Mouse (Mus musculus) kidney, postnatal 0 days (tissue): ENCODE results near the gene Tbc1d10b. TPM values are rescaled to one million over a fixed set of nuclear protein-coding genes. Genes with fewer than 3 reads are reported as not detected.

Experiments
- ATAC-seq: fragments of 200-750 bp; cut with Nextera tagmentation; replicated peaks from 2 replicates; pipeline ENCODE4 v1.8.0; 2017; ENCODE audit warnings: low read depth, moderate number of reproducible peaks, moderate TSS enrichment, moderate library complexity; ENCODE audit not compliant: low FRiP score
- DNase-seq: peaks from one replicate; pipeline ENCODE4 v3.0.0-alpha.2; 2016; ENCODE audit warnings: low spot score
- H3K27ac ChIP-seq: fragments of 300-500 bp; sonication (generic); 2 replicates; pipeline ENCODE4 v1.5.1; 2014; ENCODE audit warnings: mild to moderate bottlenecking
- H3K27me3 ChIP-seq: fragments of 300-500 bp; sonication (generic); 2 replicates; pipeline ENCODE4 v1.6.1; 2014; ENCODE audit warnings: low read length, mixed read lengths; ENCODE audit not compliant: insufficient read depth
- H3K36me3 ChIP-seq: fragments of 300-500 bp; sonication (generic); 2 replicates; pipeline ENCODE4 v1.6.1; 2014; ENCODE audit warnings: low read length, mixed read lengths; ENCODE audit not compliant: insufficient read depth
- H3K4me1 ChIP-seq: fragments of 300-500 bp; sonication (generic); replicated peaks from 2 replicates; pipeline ENCODE4 v1.6.1; 2014; ENCODE audit warnings: antibody characterized with exemption, low read length, mixed read lengths; ENCODE audit not compliant: insufficient read depth
- H3K4me2 ChIP-seq: fragments of 300-500 bp; sonication (generic); 2 replicates; pipeline ENCODE4 v1.6.1; 2014; ENCODE audit warnings: mild to moderate bottlenecking, low read length, moderate library complexity, mixed read lengths
- H3K4me3 ChIP-seq: fragments of 300-500 bp; sonication (generic); replicated peaks from 2 replicates; pipeline ENCODE4 v1.5.1; 2014; ENCODE audit warnings: low read depth, low read length
- H3K9ac ChIP-seq: fragments of 300-500 bp; sonication (generic); 2 replicates; pipeline ENCODE4 v1.6.1; 2014; ENCODE audit warnings: low read depth, low read length
- H3K9me3 ChIP-seq: fragments of 300-500 bp; sonication (generic); replicated peaks from 2 replicates; pipeline ENCODE4 v1.6.1; 2016; ENCODE audit warnings: low read length, inconsistent platforms, mixed read lengths
- CTCF ChIP-seq: IDR thresholded peaks from 2 replicates; pipeline ENCODE4 v1.5.1; 2016; ENCODE audit warnings: antibody characterized with exemption, low read depth, mild to moderate bottlenecking, moderate library complexity
- WGBS: fragments of 180-500 bp; shearing (Covaris S2); extraction: QIAGEN DNeasy Blood & Tissue Kit; methylation state at CpG from one replicate; pipeline ENCODE4 v1.1.7; 2014; 5-methylcytosine and 5-hydroxymethylcytosine counted together
- polyA plus RNA-seq: library from polyadenylated mRNA; unstranded; fragments of >200 nt; fragmentation: Nextera tagmentation; extraction: Ambion mirVana; gene quantifications from 2 replicates; pipeline ENCODE4 v1.2.1, GENCODE M21; 2015

The Tbc1d10b gene
- polyA plus RNA-seq, 1 experiment from 2014 or later: 16.9 TPM

DNA sequence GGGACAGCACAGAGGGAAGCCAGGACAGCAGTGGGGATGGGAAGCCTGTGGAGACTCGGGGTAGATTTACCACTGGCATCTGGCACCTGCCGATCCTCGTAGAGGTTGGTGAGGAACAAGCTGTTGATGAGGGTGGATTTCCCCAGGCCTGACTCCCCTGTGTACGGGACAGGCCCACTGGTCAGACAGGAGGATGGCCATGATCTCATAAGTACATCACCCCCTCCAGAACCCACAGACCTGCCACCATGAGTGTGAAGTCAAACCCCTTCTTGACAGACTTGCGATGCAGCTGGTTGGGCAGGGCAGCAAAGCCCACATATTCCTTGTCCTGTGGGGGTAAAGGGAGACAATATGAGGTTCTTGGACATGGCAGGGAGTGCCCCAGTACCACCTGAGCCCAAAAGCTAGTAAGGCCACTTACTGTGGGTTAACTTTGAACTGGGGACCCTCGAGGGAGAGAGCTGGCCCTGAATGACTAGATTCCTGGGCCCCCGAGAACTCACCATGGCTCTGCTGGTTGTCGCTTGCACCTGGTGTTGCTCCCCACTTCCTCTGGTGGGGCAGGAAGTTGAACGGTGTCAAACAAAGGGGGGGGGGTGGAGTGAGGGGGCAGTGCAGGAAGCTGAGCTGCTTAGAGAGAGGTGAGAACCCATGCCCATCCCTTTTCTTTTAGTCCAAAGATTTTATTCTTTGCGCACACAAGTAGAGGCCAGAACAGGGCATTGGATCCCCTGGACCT, 9.8 kb upstream of the Tbc1d10b start:
- H3K27me3 ChIP-seq: no peaks in the 10 kb centered on the region
- no peak for TF ChIP-seq CTCF
- no peak for ATAC-seq
- no peaks in the 10 kb centered on the region for H3K9me3 ChIP-seq
- no peak overlapping the region for H3K4me3 ChIP-seq
- H3K4me1 ChIP-seq: no peaks in the 10 kb centered on the region
- no peaks in the 10 kb centered on the region for H3K36me3 ChIP-seq
- H3K9ac ChIP-seq: no peak overlapping the region
- WGBS: 60% methylated on average over 10 of the region's 10 CpGs
- H3K4me2 ChIP-seq: no peak overlapping the region
- H3K27ac ChIP-seq: no peak overlapping the region
- no peak for DNase-seq

DNA sequence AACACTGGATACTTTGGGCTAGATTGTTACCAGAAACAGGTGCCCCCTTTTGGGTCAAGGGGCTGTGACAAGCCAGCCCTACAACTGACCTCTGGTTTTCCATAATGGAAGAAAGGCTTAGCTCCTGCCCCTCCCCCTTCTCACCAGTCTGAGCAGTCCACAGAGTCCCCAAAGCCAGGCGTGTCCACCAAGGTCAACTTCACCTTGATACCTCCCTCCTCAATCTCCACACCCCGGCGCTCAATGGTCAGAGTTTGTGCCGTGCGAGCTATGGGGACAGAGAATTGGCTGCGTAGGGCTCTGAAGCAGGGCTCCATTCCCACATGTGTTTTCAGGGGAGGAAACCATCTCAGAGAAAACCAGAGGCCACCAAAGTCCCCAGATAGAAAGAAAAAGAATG, 9.2 kb upstream of the Tbc1d10b start:
- Histone ChIP-seq H3K4me1 (no peaks in the 10 kb centered on the region), H3K9me3 (no peaks in the 10 kb centered on the region), H3K4me2 (no peak overlapping the region), H3K9ac (no peak overlapping the region), H3K27me3 (no peaks in the 10 kb centered on the region), H3K27ac (no peak overlapping the region), H3K4me3 (no peak overlapping the region), H3K36me3 (no peaks in the 10 kb centered on the region)
- ATAC-seq: no peak
- WGBS: 87% methylated on average over 6 of the region's 6 CpGs
- no peak for TF ChIP-seq CTCF
- no peak for DNase-seq

DNA sequence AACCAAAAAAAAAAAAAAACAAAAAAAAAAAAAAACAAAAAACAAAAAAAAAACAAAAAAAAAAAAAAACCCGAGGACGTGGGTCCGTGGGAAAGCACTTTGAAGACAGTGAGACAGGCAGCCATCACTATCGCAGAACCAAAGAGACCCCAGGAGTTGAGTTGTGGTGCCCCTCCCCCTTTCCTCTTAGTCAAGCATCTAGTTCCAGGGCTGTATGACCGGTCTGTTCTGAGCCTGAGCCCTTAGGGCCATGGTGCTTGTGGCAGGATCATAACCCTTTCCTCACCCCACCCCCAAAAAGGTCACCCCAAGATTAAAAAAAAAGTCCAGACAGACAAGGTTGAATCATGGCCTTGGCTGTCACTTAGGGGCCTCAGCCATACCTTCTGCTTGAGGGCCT, 8.0 kb upstream of the Tbc1d10b start:
- Histone ChIP-seq H3K36me3 (no peaks in the 10 kb centered on the region), H3K4me3 (no peak overlapping the region), H3K4me2 (no peak overlapping the region), H3K27me3 (no peaks in the 10 kb centered on the region), H3K9ac (no peak overlapping the region), H3K27ac (no peak overlapping the region), H3K9me3 (no peaks in the 10 kb centered on the region), H3K4me1 (no peaks in the 10 kb centered on the region)
- 75% methylated on average over 5 of the region's 5 CpGs for WGBS
- TF ChIP-seq CTCF: no peak
- DNase-seq (no peak), ATAC-seq (no peak)

DNA sequence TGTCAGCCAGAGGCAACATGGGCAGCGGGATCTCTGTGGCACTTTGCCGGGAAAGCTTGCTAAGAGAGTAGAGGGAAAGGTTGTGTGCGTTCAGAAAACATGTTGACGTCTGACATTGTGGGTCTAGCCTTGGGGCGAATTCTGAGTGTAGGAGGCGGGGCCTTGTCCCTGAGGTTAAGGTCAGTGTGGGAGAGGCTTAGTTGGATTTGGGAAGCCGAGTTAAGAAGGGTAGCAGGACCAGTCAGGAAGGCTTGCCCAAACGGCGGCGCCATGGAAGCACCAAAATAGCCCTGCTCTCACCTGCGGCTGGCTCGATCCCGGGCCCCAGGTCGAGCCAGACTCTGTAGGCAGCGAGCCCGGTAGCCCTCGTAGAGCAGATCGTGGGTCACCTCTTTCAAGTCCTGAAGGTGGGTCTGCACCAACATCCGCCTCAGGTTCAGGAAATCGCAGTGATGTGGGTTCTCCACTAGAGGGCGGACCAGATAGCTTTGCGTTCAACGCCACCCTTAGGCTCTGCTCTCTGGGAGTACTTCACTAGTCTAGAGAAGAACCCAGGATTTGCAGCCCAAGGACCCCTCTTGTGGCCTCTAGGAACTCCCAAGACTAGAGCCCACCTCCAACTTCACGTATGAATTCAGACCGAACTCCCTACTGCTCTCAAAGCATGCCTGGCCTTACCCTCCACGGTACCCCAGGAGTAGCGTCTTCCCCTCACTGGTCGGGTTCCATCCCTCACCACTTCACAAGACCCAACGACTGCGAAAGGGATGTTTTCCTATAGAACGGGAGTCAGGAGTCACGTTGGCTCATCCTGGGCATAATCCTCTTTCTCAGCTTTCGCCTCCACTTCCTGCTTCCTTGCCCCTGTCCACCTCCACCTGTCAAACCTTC, 7.0 kb upstream of the Tbc1d10b start:
- Histone ChIP-seq H3K4me3 (peak overlapping the region; percentile 30), H3K27ac (peak overlapping the region; percentile 64), H3K27me3 (no peaks in the 10 kb centered on the region), H3K9ac (peak overlapping the region; percentile 53), H3K36me3 (no peaks in the 10 kb centered on the region), H3K9me3 (no peaks in the 10 kb centered on the region), H3K4me2 (peak overlapping the region; percentile 76), H3K4me1 (no peaks in the 10 kb centered on the region)
- ATAC-seq: 0 out of 2 replicates have a peak, but pooled peaks have one; percentile 26
- TF ChIP-seq CTCF: peak; percentile 92
- 24% methylated on average over 33 of the region's 33 CpGs for WGBS
- peak; percentile 88 for DNase-seq

DNA sequence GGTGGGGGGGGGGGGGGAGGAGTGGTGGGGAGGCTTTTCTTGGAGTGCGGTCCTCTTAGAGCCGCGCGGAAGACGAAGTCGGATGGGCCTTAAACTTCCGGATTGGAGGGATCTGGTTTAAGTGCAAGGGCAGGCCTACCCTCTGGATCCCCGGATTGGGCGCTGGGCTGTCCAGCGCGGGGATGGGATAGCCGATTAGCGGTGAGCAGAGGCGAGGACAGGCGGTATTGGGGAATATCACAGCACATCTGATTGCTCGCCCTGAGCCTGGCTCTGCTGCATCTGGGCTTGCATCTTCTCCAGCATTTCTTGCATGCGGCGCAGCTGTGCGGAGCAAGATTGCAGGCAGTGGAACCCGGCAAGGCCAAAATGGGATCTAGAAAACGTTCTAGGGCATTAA, 6.3 kb upstream of the Tbc1d10b start:
- Histone ChIP-seq H3K4me3 (peak overlapping the region; percentile 30), H3K4me2 (peak overlapping the region; percentile 76), H3K36me3 (no peaks in the 10 kb centered on the region), H3K27me3 (no peaks in the 10 kb centered on the region), H3K9me3 (no peaks in the 10 kb centered on the region), H3K9ac (peak overlapping the region; percentile 53), H3K4me1 (no peaks in the 10 kb centered on the region), H3K27ac (peak overlapping the region; percentile 64; the same call in 1 of the 2 replicates)
- 35% methylated on average over 21 of the region's 21 CpGs for WGBS
- no peak for ATAC-seq
- TF ChIP-seq CTCF: no peak
- DNase-seq: peak; percentile 45

DNA sequence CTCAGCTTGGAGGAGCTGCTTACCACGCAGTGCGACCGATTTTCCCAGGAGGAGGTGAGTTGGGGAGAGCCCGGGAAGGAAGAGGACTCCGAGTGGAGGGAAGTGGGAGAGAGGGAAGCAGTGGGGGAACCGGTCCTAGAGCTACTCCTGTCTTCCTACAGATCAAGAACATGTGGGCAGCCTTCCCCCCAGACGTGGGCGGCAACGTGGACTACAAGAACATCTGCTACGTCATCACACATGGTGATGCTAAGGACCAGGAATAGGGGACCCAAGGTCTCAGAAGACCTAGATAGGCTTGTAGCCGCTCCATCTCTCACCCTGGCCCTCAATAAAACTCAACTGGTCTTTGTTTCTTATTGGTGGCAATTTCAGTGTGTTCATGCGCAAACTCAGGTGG, 5.7 kb upstream of the Tbc1d10b start:
- Histone ChIP-seq H3K27me3 (no peaks in the 10 kb centered on the region), H3K36me3 (no peaks in the 10 kb centered on the region), H3K4me1 (no peaks in the 10 kb centered on the region), H3K4me3 (no peak overlapping the region), H3K27ac (no peak overlapping the region), H3K4me2 (no peak overlapping the region), H3K9me3 (no peaks in the 10 kb centered on the region), H3K9ac (no peak overlapping the region)
- WGBS: 55% methylated on average over 12 of the region's 12 CpGs
- TF ChIP-seq CTCF: no peak
- ATAC-seq (no peak), DNase-seq (no peak)
